Mouse (Mus musculus): ENCODE results near the gene Zpr1.

Gene Zpr1

GRCm38 (mm10) chr9:46329801-46330585 is 57.1 kb downstream of the Zpr1 start:
- DNase-seq (ENCODE audit: low read depth, low spot score): no peak
- Histone ChIP-seq H3K27me3 (ENCODE audit: control insufficient read depth, insufficient read depth, low read length, poor library complexity, severe bottlenecking) (no peaks in the 10 kb centered on the region), H3K36me3 (ENCODE audit: control insufficient read depth, insufficient read depth, low read length, poor library complexity, severe bottlenecking) (no peaks in the 10 kb centered on the region)

- DNase-seq (ENCODE audit: low read depth, low spot score): no peak
- Histone ChIP-seq H3K36me3 (ENCODE audit: control insufficient read depth, insufficient read depth, low read length, poor library complexity, severe bottlenecking) (no peaks in the 10 kb centered on the region), H3K27me3 (ENCODE audit: control insufficient read depth, insufficient read depth, low read length, poor library complexity, severe bottlenecking) (no peaks in the 10 kb centered on the region)
These were observed 57.7 kb downstream of the Zpr1 start for GRCm38 (mm10) chr9:46330586-46330895.

GRCm38 (mm10) chr9:46331301-46331700 is 58.4 kb downstream of the Zpr1 start:
- no peak for DNase-seq (ENCODE audit: low read depth, low spot score)
- Histone ChIP-seq H3K36me3 (ENCODE audit: control insufficient read depth, insufficient read depth, low read length, poor library complexity, severe bottlenecking) (no peaks in the 10 kb centered on the region), H3K27me3 (ENCODE audit: control insufficient read depth, insufficient read depth, low read length, poor library complexity, severe bottlenecking) (no peaks in the 10 kb centered on the region)

Data from splenic B cell, adult 2 months (primary cell).